Mouse (Mus musculus) left cerebral cortex, adult 8-10 months (tissue): ENCODE results near the gene Wipi1. TPM values are rescaled to one million over a fixed set of nuclear protein-coding genes. Genes with fewer than 3 reads are reported as not detected.
"Not testable (repeated sequence)": the region's sequence is repeated elsewhere in the genome, so short reads cannot be mapped to it uniquely, and the experiment has no call there.

Source experiments
- DNase-seq, 2 experiments: peaks; one replicate each; pipeline ENCODE4 v3.0.0; 2022; ENCODE audit warnings: low spot score in 2 of 2
- total RNA-seq, 4 experiments: library from RNA; stranded (reverse); gene quantifications; 2 replicates each; pipeline ENCODE4 v1.2.4; 2022

Gene Wipi1
- total RNA-seq, 4 experiments from 2014 or later: 20.7 to 22.9 (median 22.0) TPM

- no peak for DNase-seq
Observed at GRCm38 (mm10) chr11:109620356-109620755, 8.6 kb upstream of the Wipi1 start.

- not testable (repeated sequence) for DNase-seq
Observed at GRCm38 (mm10) chr11:109619055-109619454, 7.3 kb upstream of the Wipi1 start.

GRCm38 (mm10) chr11:109616766-109617165 is 5.0 kb upstream of the Wipi1 start:
- no peak for DNase-seq

GRCm38 (mm10) chr11:109616352-109616751 is 4.6 kb upstream of the Wipi1 start:
- no peak for DNase-seq

GRCm38 (mm10) chr11:109615286-109615685 is 3.5 kb upstream of the Wipi1 start:
- no peak for DNase-seq

GRCm38 (mm10) chr11:109612871-109613529 is 1.2 kb upstream of the Wipi1 start:
- no peak for DNase-seq

GRCm38 (mm10) chr11:109610795-109611302 is 918 bp downstream of the Wipi1 start:
- DNase-seq: no peak

GRCm38 (mm10) chr11:109610046-109610794 is 1.5 kb downstream of the Wipi1 start:
- no peak for DNase-seq

- no peak for DNase-seq
Observed at GRCm38 (mm10) chr11:109608976-109609625, 2.7 kb downstream of the Wipi1 start.

- DNase-seq: no peak
Observed at GRCm38 (mm10) chr11:109607600-109607999, 4.2 kb downstream of the Wipi1 start.

- no peak for DNase-seq
Observed at GRCm38 (mm10) chr11:109598778-109599570, 12.8 kb downstream of the Wipi1 start.

GRCm38 (mm10) chr11:109594761-109595160 is 17.0 kb downstream of the Wipi1 start:
- no peak for DNase-seq

GRCm38 (mm10) chr11:109593200-109593981 is 18.4 kb downstream of the Wipi1 start:
- no peak for DNase-seq

GRCm38 (mm10) chr11:109591511-109591910 is 20.3 kb downstream of the Wipi1 start:
- DNase-seq: no peak

GRCm38 (mm10) chr11:109590012-109590411 is 21.8 kb downstream of the Wipi1 start:
- peak in 1 of 2 experiments; percentile 40 for DNase-seq

GRCm38 (mm10) chr11:109587638-109588374 is 24.0 kb downstream of the Wipi1 start:
- DNase-seq: no peak

- no peak for DNase-seq
Observed at GRCm38 (mm10) chr11:109587019-109587418, 24.7 kb downstream of the Wipi1 start.

GRCm38 (mm10) chr11:109586424-109586823 is 25.3 kb downstream of the Wipi1 start:
- DNase-seq: no peak

GRCm38 (mm10) chr11:109584843-109585713 is 26.7 kb downstream of the Wipi1 start:
- DNase-seq: peak; percentile 54 to 60
